Mouse (Mus musculus) mouse embryonic stem cell (cell line): ENCODE measurements around the gene Igdcc3.

ENCODE experiments used
- in situ Hi-C, 2 experiments: fragments of 300-500 bp; cut with MboI; formaldehyde crosslinking; loops; 1 replicate in 1 of 2; 3 replicates in 1 of 2; pipeline ENCODE4 v1.14.3; 2019 to 2020; ENCODE audit warnings: low sequenced_read_pairs in 2 of 2, low pct_unique_long_range_greater_than_20kb in 1 of 2, mixed read lengths in 1 of 2; ENCODE audit not compliant: unreplicated experiment in 1 of 2

Gene Igdcc3

GRCm38 (mm10) chr9:65166386-65166785 lies 25.4 kb downstream of the Igdcc3 start:
- in situ Hi-C loops, result no loop called here

GRCm38 (mm10) chr9:65168534-65168933 lies 27.5 kb downstream of the Igdcc3 start:
- in situ Hi-C loops, result no loop called here

GRCm38 (mm10) chr9:65168952-65169351 lies 28.0 kb downstream of the Igdcc3 start:
- in situ Hi-C loops, result no loop called here

GRCm38 (mm10) chr9:65172654-65173053 lies 31.7 kb downstream of the Igdcc3 start:
- in situ Hi-C loops, result no loop called here

GRCm38 (mm10) chr9:65175234-65175938 lies 34.4 kb downstream of the Igdcc3 start:
- in situ Hi-C loops, result loop anchor here (5.0 kb wide), 2 partner anchors 33 to 48 kb away; partner anchors contain the start of gene Igdcc3 (in 1 of the 2)

- in situ Hi-C loops, result loop anchor here (5.0 kb wide), 2 partner anchors 34 to 49 kb away; partner anchors contain the start of gene Igdcc3 (in 1 of the 2)
These were observed 35.2 kb downstream of the Igdcc3 start for GRCm38 (mm10) chr9:65175939-65176871.

- in situ Hi-C loops, result loop anchor here (5.0 kb wide), 2 partner anchors 35 to 50 kb away; partner anchors contain the start of gene Igdcc3 (in 1 of the 2)
These were observed 36.5 kb downstream of the Igdcc3 start for GRCm38 (mm10) chr9:65177497-65177896.

GRCm38 (mm10) chr9:65177912-65178311 lies 36.9 kb downstream of the Igdcc3 start:
- in situ Hi-C loops, result loop anchor here (5.0 kb wide), 2 partner anchors 36 to 51 kb away; partner anchors contain the start of gene Igdcc3 (in 1 of the 2)

- in situ Hi-C loops, result loop anchor here (5.0 kb wide), 2 partner anchors 36 to 51 kb away; partner anchors contain the start of gene Igdcc3 (in 1 of the 2)
These were observed 37.6 kb downstream of the Igdcc3 start for GRCm38 (mm10) chr9:65178336-65179213.

GRCm38 (mm10) chr9:65179817-65180624 lies 39.0 kb downstream of the Igdcc3 start:
- in situ Hi-C loops, result loop anchor here (5.0 kb wide), 2 partner anchors 38 to 53 kb away; partner anchors contain the start of gene Igdcc3 (in 1 of the 2)

GRCm38 (mm10) chr9:65188599-65188998 lies 47.6 kb downstream of the Igdcc3 start:
- in situ Hi-C loops, result no loop called here

GRCm38 (mm10) chr9:65190306-65190705 lies 49.3 kb downstream of the Igdcc3 start:
- in situ Hi-C loops, result no loop called here

- in situ Hi-C loops, result no loop called here
These were observed 50.4 kb downstream of the Igdcc3 start for GRCm38 (mm10) chr9:65191389-65191754.

GRCm38 (mm10) chr9:65191755-65192469 lies 50.9 kb downstream of the Igdcc3 start:
- in situ Hi-C loops, result no loop called here

GRCm38 (mm10) chr9:65193214-65193613 lies 52.2 kb downstream of the Igdcc3 start:
- in situ Hi-C loops, result no loop called here

- in situ Hi-C loops, result no loop called here
These were observed 54.1 kb downstream of the Igdcc3 start, which contains the start of gene Parp16 for GRCm38 (mm10) chr9:65195053-65195452. Gene Parp16 (plus strand): TSS chr9:65195353.

GRCm38 (mm10) chr9:65195621-65195981 lies 54.6 kb downstream of the Igdcc3 start:
- in situ Hi-C loops, result no loop called here
